Mouse (Mus musculus) kidney, postnatal 0 days (tissue): ENCODE data around the gene Fam243. TPM values are rescaled to one million over a fixed set of nuclear protein-coding genes. Genes with fewer than 3 reads are reported as not detected.

Source experiments
- ATAC-seq: fragments of 200-750 bp; cut with Nextera tagmentation; replicated peaks from 2 replicates; pipeline ENCODE4 v1.8.0; 2017; ENCODE audit warnings: low read depth, moderate number of reproducible peaks, moderate TSS enrichment, moderate library complexity; ENCODE audit not compliant: low FRiP score
- DNase-seq: peaks from one replicate; pipeline ENCODE4 v3.0.0-alpha.2; 2016; ENCODE audit warnings: low spot score
- H3K27ac ChIP-seq: fragments of 300-500 bp; sonication (generic); 2 replicates; pipeline ENCODE4 v1.5.1; 2014; ENCODE audit warnings: mild to moderate bottlenecking
- H3K27me3 ChIP-seq: fragments of 300-500 bp; sonication (generic); 2 replicates; pipeline ENCODE4 v1.6.1; 2014; ENCODE audit warnings: low read length, mixed read lengths; ENCODE audit not compliant: insufficient read depth
- H3K36me3 ChIP-seq: fragments of 300-500 bp; sonication (generic); 2 replicates; pipeline ENCODE4 v1.6.1; 2014; ENCODE audit warnings: low read length, mixed read lengths; ENCODE audit not compliant: insufficient read depth
- H3K4me1 ChIP-seq: fragments of 300-500 bp; sonication (generic); replicated peaks from 2 replicates; pipeline ENCODE4 v1.6.1; 2014; ENCODE audit warnings: antibody characterized with exemption, low read length, mixed read lengths; ENCODE audit not compliant: insufficient read depth
- H3K4me2 ChIP-seq: fragments of 300-500 bp; sonication (generic); 2 replicates; pipeline ENCODE4 v1.6.1; 2014; ENCODE audit warnings: mild to moderate bottlenecking, low read length, moderate library complexity, mixed read lengths
- H3K4me3 ChIP-seq: fragments of 300-500 bp; sonication (generic); replicated peaks from 2 replicates; pipeline ENCODE4 v1.5.1; 2014; ENCODE audit warnings: low read depth, low read length
- H3K9ac ChIP-seq: fragments of 300-500 bp; sonication (generic); 2 replicates; pipeline ENCODE4 v1.6.1; 2014; ENCODE audit warnings: low read depth, low read length
- H3K9me3 ChIP-seq: fragments of 300-500 bp; sonication (generic); replicated peaks from 2 replicates; pipeline ENCODE4 v1.6.1; 2016; ENCODE audit warnings: low read length, inconsistent platforms, mixed read lengths
- CTCF ChIP-seq: IDR thresholded peaks from 2 replicates; pipeline ENCODE4 v1.5.1; 2016; ENCODE audit warnings: antibody characterized with exemption, low read depth, mild to moderate bottlenecking, moderate library complexity
- WGBS: fragments of 180-500 bp; shearing (Covaris S2); extraction: QIAGEN DNeasy Blood & Tissue Kit; methylation state at CpG from one replicate; pipeline ENCODE4 v1.1.7; 2014; 5-methylcytosine and 5-hydroxymethylcytosine counted together
- polyA plus RNA-seq: library from polyadenylated mRNA; unstranded; fragments of >200 nt; fragmentation: Nextera tagmentation; extraction: Ambion mirVana; gene quantifications from 2 replicates; pipeline ENCODE4 v1.2.1, GENCODE M21; 2015

Gene Fam243
- polyA plus RNA-seq, 1 experiment from 2014 or later, result 0.13 TPM

- Histone ChIP-seq H3K27ac (peak overlapping the region; percentile 65), H3K4me1 (peaks cover 14% of the 10 kb centered on the region; the same call in 1 of the 2 replicates), H3K9me3 (no peaks in the 10 kb centered on the region), H3K4me2 (peak overlapping the region; percentile 92), H3K9ac (peak overlapping the region; percentile 69), H3K27me3 (no peaks in the 10 kb centered on the region), H3K36me3 (0 out of 2 replicates have a peak, but pooled peaks cover 12% of the 10 kb centered on the region), H3K4me3 (peak overlapping the region; percentile 74)
- peak; percentile 41 for DNase-seq
- no peak for TF ChIP-seq CTCF
- ATAC-seq, result peak; percentile 6
- under 1% methylated on average over 12 of the region's 12 CpGs for WGBS
Measured at GRCm38 (mm10) chr16:92301412-92301806, 19.8 kb downstream of the Fam243 start.

- H3K4me3 ChIP-seq, result peak within 1 kb of the TSS; percentile 74
- peak within 1 kb of the TSS; percentile 69 for H3K9ac ChIP-seq
- peaks cover 14% of the 10 kb centered on the region; the same call in 1 of the 2 replicates for H3K4me1 ChIP-seq
- 7% methylated on average over 32 of the region's 32 CpGs for WGBS
- peak; percentile 98 for DNase-seq
- no peaks in the 10 kb centered on the region for H3K9me3 ChIP-seq
- H3K36me3 ChIP-seq, result 0 out of 2 replicates have a peak, but pooled peaks cover 7% of the 10 kb centered on the region
- ATAC-seq, result peak; percentile 90
- no peaks in the 10 kb centered on the region for H3K27me3 ChIP-seq
- peak within 1 kb of the TSS; percentile 92 for H3K4me2 ChIP-seq
- peak within 1 kb of the TSS; percentile 65 for H3K27ac ChIP-seq
- TF ChIP-seq CTCF, result no peak
Measured at GRCm38 (mm10) chr16:92300649-92301411, 20.4 kb downstream of the Fam243 start, which contains the start of gene Smim11. TSS of gene Smim11 (plus strand) at chr16:92301286.

DNA sequence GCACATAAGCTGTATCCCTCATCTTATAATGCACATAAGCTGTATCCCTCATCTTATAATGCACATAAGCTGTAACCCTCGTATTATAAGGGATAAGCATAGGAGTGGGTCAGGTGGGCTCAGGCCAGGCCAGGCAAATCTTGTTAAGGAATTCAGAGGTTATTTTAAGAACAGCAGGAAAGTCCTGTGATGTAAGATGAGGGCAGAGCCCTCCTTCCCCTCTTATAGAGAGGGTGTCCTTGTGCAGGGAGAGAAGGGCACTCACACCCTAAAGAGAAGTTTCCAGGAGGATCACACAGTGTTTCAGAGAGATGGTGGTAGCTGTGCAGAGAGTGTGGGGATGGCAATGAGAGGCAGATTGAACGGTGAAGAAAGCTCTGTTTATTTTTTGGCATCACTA lies 25.9 kb downstream of the Fam243 start:
- H3K4me3 ChIP-seq, result no peak overlapping the region
- H3K27ac ChIP-seq, result no peak overlapping the region
- no peaks in the 10 kb centered on the region for H3K9me3 ChIP-seq
- no peaks in the 10 kb centered on the region for H3K4me1 ChIP-seq
- TF ChIP-seq CTCF, result no peak
- no peak overlapping the region for H3K4me2 ChIP-seq
- DNase-seq (no peak), ATAC-seq (no peak)
- 75% methylated on average over 2 of the region's 2 CpGs for WGBS
- no peaks in the 10 kb centered on the region for H3K27me3 ChIP-seq
- no peak overlapping the region for H3K9ac ChIP-seq
- no peaks in the 10 kb centered on the region for H3K36me3 ChIP-seq

GRCm38 (mm10) chr16:92294267-92294970 lies 26.8 kb downstream of the Fam243 start:
- no peak for TF ChIP-seq CTCF
- no peaks in the 10 kb centered on the region for H3K27me3 ChIP-seq
- no peaks in the 10 kb centered on the region for H3K4me1 ChIP-seq
- H3K36me3 ChIP-seq, result no peaks in the 10 kb centered on the region
- no peak overlapping the region for H3K27ac ChIP-seq
- no peak overlapping the region for H3K9ac ChIP-seq
- H3K9me3 ChIP-seq, result no peaks in the 10 kb centered on the region
- no peak for DNase-seq
- no peak overlapping the region for H3K4me3 ChIP-seq
- H3K4me2 ChIP-seq, result no peak overlapping the region
- ATAC-seq, result no peak
- WGBS, result 55% methylated on average over 12 of the region's 12 CpGs

DNA sequence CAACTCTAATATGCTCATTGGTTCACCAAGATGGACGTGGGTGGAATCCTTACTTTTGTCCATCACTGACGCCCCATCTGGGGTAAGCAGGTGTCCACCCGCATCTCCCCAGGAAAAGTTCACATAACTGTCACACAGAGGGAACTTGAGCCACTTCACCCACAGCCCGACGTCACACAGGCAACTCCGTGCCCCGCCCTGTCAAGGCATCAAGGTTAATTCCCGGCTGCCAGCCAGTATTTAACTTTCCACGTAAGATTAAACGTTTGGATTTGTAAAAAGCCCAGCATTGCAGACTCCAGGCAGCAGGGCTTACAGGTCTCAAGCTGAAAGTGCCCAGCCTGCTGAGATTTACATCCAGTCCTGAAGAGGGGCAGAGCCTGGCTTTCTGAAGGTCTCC lies 29.1 kb downstream of the Fam243 start, which contains the start of gene Kcne2:
Gene Kcne2 (plus strand): TSS at position 289 of the 400 bp plus-strand sequence.
- ATAC-seq (no peak), DNase-seq (no peak)
- H3K36me3 ChIP-seq, result no peaks in the 10 kb centered on the region
- no peaks in the 10 kb centered on the region for H3K27me3 ChIP-seq
- H3K27ac ChIP-seq, result no peak within 1 kb of the TSS
- TF ChIP-seq CTCF, result no peak
- H3K4me1 ChIP-seq, result no peaks in the 10 kb centered on the region
- no peak within 1 kb of the TSS for H3K9ac ChIP-seq
- no peak within 1 kb of the TSS for H3K4me2 ChIP-seq
- H3K4me3 ChIP-seq, result no peak within 1 kb of the TSS
- H3K9me3 ChIP-seq, result no peaks in the 10 kb centered on the region
- 61% methylated on average over 10 of the region's 10 CpGs for WGBS

DNA sequence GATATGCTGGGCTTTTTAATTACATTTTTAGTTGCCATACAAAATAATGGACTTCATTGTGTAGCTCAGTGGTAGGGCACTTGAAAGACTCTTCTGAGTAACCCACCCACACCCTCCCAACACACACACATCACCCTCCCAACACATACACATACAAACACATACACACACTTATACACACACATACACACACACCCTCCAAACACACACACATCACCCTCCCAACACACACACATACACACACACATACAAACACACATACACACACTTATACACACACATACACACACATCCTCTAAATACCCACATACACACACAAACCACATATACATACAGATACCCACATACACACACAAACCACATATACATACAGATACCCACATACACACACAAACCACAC lies 31.2 kb downstream of the Fam243 start:
- ATAC-seq (no peak), DNase-seq (no peak)
- Histone ChIP-seq H3K27me3 (no peaks in the 10 kb centered on the region), H3K4me3 (no peak overlapping the region), H3K36me3 (no peaks in the 10 kb centered on the region), H3K4me2 (no peak overlapping the region), H3K4me1 (no peaks in the 10 kb centered on the region), H3K9ac (no peak overlapping the region), H3K27ac (no peak overlapping the region), H3K9me3 (no peaks in the 10 kb centered on the region)
- TF ChIP-seq CTCF, result no peak
